Comparison of ENCODE assay signal across 8 mouse cellular contexts in genomic region chr5:137778635-137779034, GRCm38 (mm10). TPM values are rescaled to one million over a fixed set of nuclear protein-coding genes. Genes with fewer than 3 reads are reported as not detected.
DNase-seq lines count a peak whose midpoint lies in the region; ATAC-seq and TF ChIP-seq lines count a peak whose summit lies in the region.

Ppp1r35 (plus strand) TSS chr5:137778849.

- DNase-seq in 3134 (ENCODE audit: extremely low read depth, insufficient read length, low spot score): peak; percentile 99
- peak; percentile 96 to 97 for DNase-seq in adrenal gland, postnatal 36 days
- DNase-seq in heart, adult 18-20 months: peak; percentile 97 to 99
- peak; percentile 98 for DNase-seq in kidney, adult 2 months
- DNase-seq in spleen, adult 2 months (ENCODE audit: low read depth in 1 of 2, low spot score in 2 of 2): peak; percentile 87 to 94

- H3K36me3 ChIP-seq in embryonic facial prominence, embryonic 13.5 days: peaks cover 37% of the 10 kb centered on the region
- no peaks in the 10 kb centered on the region; the same call in 1 of the 2 replicates for H3K36me3 ChIP-seq in kidney, adult 2 months (ENCODE audit: control insufficient read depth, insufficient read depth, low read length)
- H3K36me3 ChIP-seq in limb, embryonic 12.5 days: peaks cover 37% of the 10 kb centered on the region
- H3K36me3 ChIP-seq in midbrain, embryonic 15.5 days (replicated peaks): peaks cover 12% of the 10 kb centered on the region; the same call in 1 of the 2 replicates
- peaks cover 18% of the 10 kb centered on the region for H3K36me3 ChIP-seq in spleen, adult 2 months (ENCODE audit: control insufficient read depth, insufficient read depth, low read length)

- no peak for TF ChIP-seq CTCF in kidney, adult 2 months (conservative IDR thresholded peaks at IDR 0.05; ENCODE audit: insufficient read depth, insufficient read length, low read depth, low read length)
- TF ChIP-seq CTCF in spleen, adult 2 months (IDR thresholded peaks at IDR 0.05; ENCODE audit: extremely low read depth, insufficient read depth, insufficient read length, insufficient replicate concordance): no peak

- H3K4me1 ChIP-seq in embryonic facial prominence, embryonic 13.5 days: peaks cover 39% of the 10 kb centered on the region
- peaks cover 7% of the 10 kb centered on the region; the same call in 1 of the 2 replicates for H3K4me1 ChIP-seq in kidney, adult 2 months (ENCODE audit: control insufficient read depth, insufficient read depth, low read length)
- H3K4me1 ChIP-seq in limb, embryonic 12.5 days (replicated peaks): peaks cover 32% of the 10 kb centered on the region
- peaks cover 40% of the 10 kb centered on the region for H3K4me1 ChIP-seq in midbrain, embryonic 15.5 days
- peaks cover 10% of the 10 kb centered on the region for H3K4me1 ChIP-seq in spleen, adult 2 months (ENCODE audit: control insufficient read depth, insufficient read depth, insufficient read length)

- no peaks in the 10 kb centered on the region for H3K9me3 ChIP-seq in embryonic facial prominence, embryonic 13.5 days
- no peaks in the 10 kb centered on the region for H3K9me3 ChIP-seq in limb, embryonic 12.5 days
- H3K9me3 ChIP-seq in midbrain, embryonic 15.5 days: no peaks in the 10 kb centered on the region

- H3K4me3 ChIP-seq in embryonic facial prominence, embryonic 13.5 days: peak within 1 kb of the TSS; percentile 99
- H3K4me3 ChIP-seq in kidney, adult 2 months (ENCODE audit: insufficient read depth, low read depth, low read length): peak within 1 kb of the TSS; percentile 95
- peak within 1 kb of the TSS; percentile 99 for H3K4me3 ChIP-seq in limb, embryonic 12.5 days (replicated peaks)
- peak within 1 kb of the TSS; percentile 92 for H3K4me3 ChIP-seq in midbrain, embryonic 15.5 days
- peak within 1 kb of the TSS; percentile 71 for H3K4me3 ChIP-seq in spleen, adult 2 months (ENCODE audit: extremely low read depth, insufficient read depth, insufficient read length)

- peak within 1 kb of the TSS; percentile 97 for H3K9ac ChIP-seq in embryonic facial prominence, embryonic 13.5 days
- peak within 1 kb of the TSS; percentile 90 for H3K9ac ChIP-seq in limb, embryonic 12.5 days (replicated peaks)
- peak within 1 kb of the TSS; percentile 87 for H3K9ac ChIP-seq in midbrain, embryonic 15.5 days

- peak; percentile 88 for ATAC-seq in embryonic facial prominence, embryonic 13.5 days (ENCODE audit: insufficient number of reproducible peaks, insufficient read depth, low FRiP score, low TSS enrichment, low read depth)
- peak; percentile 92 for ATAC-seq in limb, embryonic 12.5 days (ENCODE audit: insufficient number of reproducible peaks, insufficient read depth, low FRiP score, low TSS enrichment, low read depth)
- ATAC-seq in midbrain, embryonic 15.5 days (replicated peaks): peak; percentile 95

- WGBS in embryonic facial prominence, embryonic 13.5 days: under 1% methylated on average over 31 of the region's 31 CpGs
- under 1% methylated on average over 28 of the region's 31 CpGs for WGBS in kidney, adult 2 months
- under 1% methylated on average over 31 of the region's 31 CpGs for WGBS in limb, embryonic 12.5 days
- WGBS in midbrain, embryonic 15.5 days: 0% methylated on average over 31 of the region's 31 CpGs
- WGBS in spleen, adult 2 months: under 1% methylated on average over 30 of the region's 31 CpGs

- H3K4me2 ChIP-seq in embryonic facial prominence, embryonic 13.5 days: peak within 1 kb of the TSS; percentile 96
- H3K4me2 ChIP-seq in limb, embryonic 12.5 days: peak within 1 kb of the TSS; percentile 95
- peak within 1 kb of the TSS; percentile 94 for H3K4me2 ChIP-seq in midbrain, embryonic 15.5 days

- H3K27me3 ChIP-seq in embryonic facial prominence, embryonic 13.5 days: no peaks in the 10 kb centered on the region
- no peaks in the 10 kb centered on the region for H3K27me3 ChIP-seq in kidney, adult 2 months (replicated peaks; ENCODE audit: control insufficient read depth, insufficient read depth, low read length)
- H3K27me3 ChIP-seq in limb, embryonic 12.5 days: no peaks in the 10 kb centered on the region
- H3K27me3 ChIP-seq in midbrain, embryonic 15.5 days (replicated peaks): no peaks in the 10 kb centered on the region
- no peaks in the 10 kb centered on the region for H3K27me3 ChIP-seq in spleen, adult 2 months (ENCODE audit: control insufficient read depth, insufficient read depth, low read length)

- H3K27ac ChIP-seq in embryonic facial prominence, embryonic 13.5 days: peak within 1 kb of the TSS; percentile 90
- H3K27ac ChIP-seq in kidney, adult 2 months (ENCODE audit: insufficient read depth, low read depth, low read length): peak within 1 kb of the TSS; percentile 69
- peak within 1 kb of the TSS; percentile 92 for H3K27ac ChIP-seq in limb, embryonic 12.5 days
- H3K27ac ChIP-seq in midbrain, embryonic 15.5 days: peak within 1 kb of the TSS; percentile 88
- peak within 1 kb of the TSS; percentile 73 for H3K27ac ChIP-seq in spleen, adult 2 months (ENCODE audit: insufficient read depth, low read length)

- TF ChIP-seq POLR2A in kidney, adult 2 months (IDR thresholded peaks at IDR 0.05; ENCODE audit: low read depth, low read length): no peak
- TF ChIP-seq POLR2A in spleen, adult 2 months (IDR thresholded peaks at IDR 0.05; ENCODE audit: low read depth, low read length): peak; percentile 66

RNA-seq across cellular contexts. Expression of gene Ppp1r35, which starts in this region (rescaled TPM):
- total RNA-seq in adrenal gland, postnatal 36 days (2021): 10 to 100 TPM; 24.6 to 28.4 TPM
- 28.4 and 30.6 TPM in 2 replicates for polyA plus RNA-seq in embryonic facial prominence, embryonic 13.5 days (2015; fragmentation: Nextera tagmentation; extraction: Ambion mirVana)
- 10 to 100 TPM in 1 of 2 experiments, 1 to 10 TPM in 1; 9.9 to 12.0 TPM for total RNA-seq in heart, adult 18-20 months (2021)
- polyA plus RNA-seq in kidney, adult 2 months (2012; rRNA removed): 30.6 and 36.6 TPM in 2 replicates
- 47.6 and 52.1 TPM in 2 replicates for polyA plus RNA-seq in limb, embryonic 12.5 days (2016; fragmentation: Nextera tagmentation; extraction: Ambion mirVana)
- 37.3 and 45.0 TPM in 2 replicates for polyA plus RNA-seq in midbrain, embryonic 15.5 days (2015; fragmentation: Nextera tagmentation; extraction: Ambion mirVana)
- polyA plus RNA-seq in spleen, adult 2 months (2012; rRNA removed): 43.9 and 55.3 TPM in 2 replicates

Comparison
In these comparisons a context has a peak if more than half of its experiments do, and no peak if none do; other contexts are left out.
1. Peak in every context shown above with its lines: DNase-seq, ATAC-seq, H3K4me3 ChIP-seq and H3K27ac ChIP-seq.